Mouse (Mus musculus): ENCODE results near the gene Ifna6.
A peak's percentile ranks its signal among the peaks of the same experiment; 100 is the strongest.
"Not testable (repeated sequence)": the region's sequence is repeated elsewhere in the genome, so short reads cannot be mapped to it uniquely, and the experiment has no call there.

Gene Ifna6

GRCm38 (mm10) chr4:88827116-88827515 lies at the start of gene Ifna6:
Gene Ifna6, plus strand, starts transcription at chr4:88827416.
- DNase-seq: not testable (repeated sequence)

GRCm38 (mm10) chr4:88779550-88779949 lies 47.7 kb upstream of the Ifna6 start, which contains the start of gene Gm13272:
Gene Gm13272, plus strand, starts transcription at chr4:88779850.
- not testable (repeated sequence) for DNase-seq

GRCm38 (mm10) chr4:88780320-88780719 lies 46.9 kb upstream of the Ifna6 start:
- not testable (repeated sequence) for DNase-seq

- not testable (repeated sequence) for DNase-seq
Measured at GRCm38 (mm10) chr4:88781831-88782230, 45.4 kb upstream of the Ifna6 start, which contains the start of gene Ifnz. Gene Ifnz, plus strand, starts transcription at chr4:88782131.

- DNase-seq: not testable (repeated sequence)
Measured at GRCm38 (mm10) chr4:88782335-88782734, 44.9 kb upstream of the Ifna6 start.

GRCm38 (mm10) chr4:88785409-88785808 lies 41.8 kb upstream of the Ifna6 start, which contains the start of gene Gm13276:
Gene Gm13276, plus strand, starts transcription at chr4:88785709.
- DNase-seq: not testable (repeated sequence)

GRCm38 (mm10) chr4:88788402-88788801 lies 38.8 kb upstream of the Ifna6 start, which contains the start of gene Gm13277:
Gene Gm13277, plus strand, starts transcription at chr4:88788632.
- DNase-seq: not testable (repeated sequence)

- not testable (repeated sequence) for DNase-seq
Measured at GRCm38 (mm10) chr4:88791250-88791649, 36.0 kb upstream of the Ifna6 start, which contains the start of gene Gm13278. Gene Gm13278, plus strand, starts transcription at chr4:88791550.

- not testable (repeated sequence) for DNase-seq
Measured at GRCm38 (mm10) chr4:88793936-88794675, 33.1 kb upstream of the Ifna6 start, which contains the start of gene Gm13275. Gene Gm13275, plus strand, starts transcription at chr4:88794487.

GRCm38 (mm10) chr4:88797097-88797496 lies 30.1 kb upstream of the Ifna6 start, which contains the start of gene Gm13279:
Gene Gm13279, plus strand, starts transcription at chr4:88797397.
- DNase-seq: not testable (repeated sequence)

- DNase-seq: not testable (repeated sequence)
Measured at GRCm38 (mm10) chr4:88799365-88799764, 27.9 kb upstream of the Ifna6 start, which contains the start of gene Gm13285. Gene Gm13285, plus strand, starts transcription at chr4:88799665.

- not testable (repeated sequence) for DNase-seq
Measured at GRCm38 (mm10) chr4:88802954-88803353, 24.3 kb upstream of the Ifna6 start, which contains the start of gene Gm13287. Gene Gm13287, plus strand, starts transcription at chr4:88803254.

- DNase-seq: not testable (repeated sequence)
Measured at GRCm38 (mm10) chr4:88805231-88805630, 22.0 kb upstream of the Ifna6 start, which contains the start of gene Gm13288. Gene Gm13288, plus strand, starts transcription at chr4:88805531.

- not testable (repeated sequence) for DNase-seq
Measured at GRCm38 (mm10) chr4:88805761-88806160, 21.5 kb upstream of the Ifna6 start.

GRCm38 (mm10) chr4:88815928-88816327 lies 11.3 kb upstream of the Ifna6 start, which contains the start of gene Ifna7:
Gene Ifna7, plus strand, starts transcription at chr4:88816228.
- DNase-seq: no peak

GRCm38 (mm10) chr4:88819659-88820058 lies 7.6 kb upstream of the Ifna6 start, which contains the start of gene Ifna11:
Gene Ifna11, plus strand, starts transcription at chr4:88819959.
- DNase-seq: no peak

GRCm38 (mm10) chr4:88822995-88823394 lies 4.2 kb upstream of the Ifna6 start:
- peak; percentile 48 for DNase-seq

- peak; percentile 26 for DNase-seq
Measured at GRCm38 (mm10) chr4:88830523-88830922, 3.3 kb downstream of the Ifna6 start.

- DNase-seq: not testable (repeated sequence)
Measured at GRCm38 (mm10) chr4:88835225-88835624, 8.0 kb downstream of the Ifna6 start, which contains the start of gene Ifna5. Gene Ifna5, plus strand, starts transcription at chr4:88835525.

GRCm38 (mm10) chr4:88838828-88839227 lies 11.6 kb downstream of the Ifna6 start:
- peak; percentile 14 for DNase-seq

GRCm38 (mm10) chr4:88840058-88840457 lies 12.8 kb downstream of the Ifna6 start:
- DNase-seq: no peak

GRCm38 (mm10) chr4:88841438-88841911 lies 14.3 kb downstream of the Ifna6 start, which contains the start of gene Ifna4:
Gene Ifna4, plus strand, starts transcription at chr4:88841861.
- DNase-seq: no peak

GRCm38 (mm10) chr4:88845334-88845733 lies 18.1 kb downstream of the Ifna6 start:
- DNase-seq: no peak
